Mouse (Mus musculus): ENCODE measurements around the gene Phf23.

DNA sequence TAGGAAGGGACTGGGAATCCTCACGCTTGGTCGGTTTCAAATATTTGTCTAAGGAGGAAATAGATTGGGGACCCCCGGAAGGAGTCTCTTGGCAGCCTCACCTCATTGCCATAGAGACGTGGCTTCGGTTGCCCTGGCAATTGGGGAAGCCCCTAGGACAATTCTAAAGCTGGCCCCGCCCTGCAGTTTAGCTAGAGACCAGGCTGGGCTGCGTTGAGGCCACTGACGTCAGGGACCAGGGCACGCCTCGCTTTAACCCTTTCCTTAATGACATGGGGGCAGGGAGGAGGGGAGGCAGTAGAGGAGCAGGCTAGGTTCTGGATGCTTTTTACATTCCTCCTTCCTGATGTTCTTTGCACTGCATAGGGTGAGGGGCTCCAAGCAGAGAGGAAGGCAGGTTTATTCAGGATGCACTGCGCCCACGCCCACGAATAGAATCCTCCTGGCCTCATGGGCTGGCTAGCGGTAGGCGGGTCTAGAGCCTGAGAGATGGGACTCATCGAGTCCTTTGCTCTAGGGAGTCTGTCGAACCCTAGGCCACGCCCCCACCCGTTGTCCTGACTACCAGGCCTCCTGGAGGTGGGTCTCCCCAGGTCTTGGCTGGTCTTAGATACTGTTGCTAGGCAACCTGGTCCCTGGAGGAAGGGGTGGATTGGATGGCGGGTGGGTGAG lies 33.7 kb downstream of the Phf23 start:
- TF ChIP-seq POLR2A (IDR thresholded peaks at IDR 0.05; ENCODE audit: insufficient read depth, low read depth, low read length) (no peak), CTCF (IDR thresholded peaks at IDR 0.05; ENCODE audit: insufficient read depth, low read depth, low read length) (no peak)
